ENCODE assay signal across 8 mouse cellular contexts in genomic region chr16:38742113-38742658, GRCm38 (mm10). TPM values are rescaled to one million over a fixed set of nuclear protein-coding genes. Genes with fewer than 3 reads are reported as not detected.
DNase-seq lines count a peak whose midpoint lies in the region; ATAC-seq lines count a peak whose summit lies in the region.

Gene B4galt4 (plus strand): TSS chr16:38742264.

- intact Hi-C loops in gastrocnemius, postnatal 36 days (cut with DNase I) = no loop called here
- intact Hi-C loops in left cerebral cortex, postnatal 14 days (cut with DNase I) = loop anchor here (10.0 kb wide), 2 partner anchors 73 to 303 kb away; no protein-coding TSS in a partner anchor

- peak within 1 kb of the TSS; percentile 82 for H3K27ac ChIP-seq in intestine, embryonic 14.5 days (ENCODE audit: low read depth)

- H3K36me3 ChIP-seq in intestine, embryonic 14.5 days (ENCODE audit: control insufficient read depth, insufficient read depth, low read length) = 0 out of 2 replicates have a peak, but pooled peaks cover 4% of the 10 kb centered on the region

- peak within 1 kb of the TSS; percentile 74 for H3K4me3 ChIP-seq in intestine, embryonic 14.5 days (ENCODE audit: low read depth, low read length)

- H3K27me3 ChIP-seq in intestine, embryonic 14.5 days (replicated peaks; ENCODE audit: control insufficient read depth, insufficient read depth, low read length) = no peaks in the 10 kb centered on the region

- peak; percentile 85 to 95 for DNase-seq in adrenal gland, adult (ENCODE audit: inconsistent age in 2 of 2, low spot score in 1 of 2)
- DNase-seq in embryo, embryonic 10 days (ENCODE audit: low spot score) = peak; percentile 79
- peak; percentile 67 to 69 for DNase-seq in gastrocnemius, postnatal 36 days
- DNase-seq in intestine, embryonic 14.5 days (ENCODE audit: low spot score) = peak; percentile 90
- peak; percentile 75 to 82 for DNase-seq in left cerebral cortex, postnatal 14 days (ENCODE audit: low spot score in 2 of 2)
- DNase-seq in right cerebral cortex, postnatal 4 days = peak; percentile 79

- no peaks in the 10 kb centered on the region for H3K9me3 ChIP-seq in intestine, embryonic 14.5 days (ENCODE audit: control insufficient read depth, low read length)

- H3K4me2 ChIP-seq in intestine, embryonic 14.5 days (ENCODE audit: low read length) = peak within 1 kb of the TSS; percentile 58

- WGBS in intestine, embryonic 14.5 days = 0% methylated on average over 55 of the region's 69 CpGs

- no peaks in the 10 kb centered on the region; the same call in 1 of the 2 replicates for H3K4me1 ChIP-seq in intestine, embryonic 14.5 days (replicated peaks; ENCODE audit: control insufficient read depth, insufficient read depth, low read length)

- ATAC-seq in intestine, embryonic 14.5 days (replicated peaks; ENCODE audit: low FRiP score, low TSS enrichment, low read depth) = peak; percentile 95
- peak; percentile 75 for ATAC-seq in megakaryocyte progenitor cell, adult 5-6 weeks (replicated peaks; ENCODE audit: poor library complexity)
- ATAC-seq in erythroid progenitor cell, adult 5-6 weeks (replicated peaks; ENCODE audit: low FRiP score, poor library complexity, severe bottlenecking) = no peak

- H3K9ac ChIP-seq in intestine, embryonic 14.5 days (ENCODE audit: low read length) = peak within 1 kb of the TSS; percentile 71

RNA-seq across cellular contexts. Expression of gene B4galt4, which starts in this region (rescaled TPM):
- total RNA-seq in gastrocnemius, postnatal 36 days (2021) = 1 to 10 TPM; 3.8 to 4.4 TPM
- polyA plus RNA-seq in intestine, embryonic 14.5 days (2014; fragmentation: Nextera tagmentation; extraction: Ambion mirVana) = 30.6 and 34.4 TPM in 2 replicates
- total RNA-seq in left cerebral cortex, postnatal 14 days (2021) = 10 to 100 TPM; 20.6 to 23.5 TPM
- total RNA-seq in megakaryocyte progenitor cell, adult 5-6 weeks (2015) = 40.2 and 42.0 TPM in 2 replicates
- total RNA-seq in megakaryocyte progenitor cell, adult 5-6 weeks (2017) = 56.4 and 61.7 TPM in 2 replicates
- 4.3 and 8.8 TPM in 2 replicates for total RNA-seq in erythroid progenitor cell, adult 5-6 weeks (2015; ENCODE audit: low replicate concordance)
- total RNA-seq in erythroid progenitor cell, adult 5-6 weeks (2017; ENCODE audit: low replicate concordance) = 2.2 and 6.7 TPM in 2 replicates
